Mouse (Mus musculus): Measurements from ENCODE around the gene Gm47289. TPM values are rescaled to one million over a fixed set of nuclear protein-coding genes. Genes with fewer than 3 reads are reported as not detected.
A peak's percentile ranks its signal among the peaks of the same experiment; 100 is the strongest.

Gm47289 gene
- polyA plus RNA-seq, 1 experiment from 2014 or later = not detected

- no peaks in the 10 kb centered on the region for H3K9me3 ChIP-seq
- no peak overlapping the region for H3K4me2 ChIP-seq
- H3K9ac ChIP-seq = no peak overlapping the region
- no peak overlapping the region for H3K4me3 ChIP-seq
- no peak for ATAC-seq (ENCODE audit: borderline replicate concordance, extremely low read depth, low FRiP score, low TSS enrichment)
- no peaks in the 10 kb centered on the region for H3K4me1 ChIP-seq
- no peaks in the 10 kb centered on the region for H3K27me3 ChIP-seq
- no peaks in the 10 kb centered on the region for H3K36me3 ChIP-seq
- 86% methylated on average over 6 of the region's 6 CpGs for WGBS
- no peak overlapping the region for H3K27ac ChIP-seq
These were observed 6.6 kb downstream of the Gm47289 start for GRCm38 (mm10) chr9:119165548-119165947.

DNA sequence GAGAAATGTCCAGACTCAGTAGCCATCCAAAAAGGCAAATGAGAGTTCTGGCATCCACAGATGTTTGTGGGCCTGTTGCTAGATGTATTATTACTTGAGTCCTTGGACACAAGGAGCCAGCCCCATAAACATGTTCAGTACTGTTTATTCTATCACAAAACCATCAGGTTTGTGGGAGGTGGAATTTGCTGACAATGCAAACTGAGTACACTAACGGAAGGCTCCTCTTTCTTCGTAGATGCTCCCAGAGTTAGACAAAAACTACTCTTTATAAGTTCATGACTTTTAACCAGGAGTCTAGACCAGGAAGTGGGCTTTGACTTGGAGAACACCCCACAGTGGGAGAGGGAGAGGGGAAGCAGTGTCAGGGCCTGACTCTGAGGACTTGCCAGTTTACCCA, 8.6 kb downstream of the Gm47289 start:
- Histone ChIP-seq H3K36me3 (no peaks in the 10 kb centered on the region), H3K27me3 (no peaks in the 10 kb centered on the region), H3K9ac (no peak overlapping the region), H3K4me2 (no peak overlapping the region), H3K9me3 (no peaks in the 10 kb centered on the region), H3K4me1 (no peaks in the 10 kb centered on the region), H3K27ac (no peak overlapping the region), H3K4me3 (no peak overlapping the region)
- no peak for ATAC-seq (ENCODE audit: borderline replicate concordance, extremely low read depth, low FRiP score, low TSS enrichment)
- WGBS = 96% methylated on average over 2 of the region's 2 CpGs

- H3K4me1 ChIP-seq = peaks cover 22% of the 10 kb centered on the region
- no peaks in the 10 kb centered on the region for H3K27me3 ChIP-seq
- no peaks in the 10 kb centered on the region for H3K9me3 ChIP-seq
- no peak overlapping the region for H3K4me2 ChIP-seq
- H3K9ac ChIP-seq = no peak overlapping the region
- no peak overlapping the region for H3K27ac ChIP-seq
- no peak for ATAC-seq (ENCODE audit: borderline replicate concordance, extremely low read depth, low FRiP score, low TSS enrichment)
- H3K4me3 ChIP-seq = no peak overlapping the region
- no peaks in the 10 kb centered on the region for H3K36me3 ChIP-seq
- 83% methylated on average over 11 of the region's 11 CpGs for WGBS
These were observed 20.3 kb downstream of the Gm47289 start for GRCm38 (mm10) chr9:119179292-119179691.

GRCm38 (mm10) chr9:119181241-119181728, 22.3 kb downstream of the Gm47289 start:
- no peaks in the 10 kb centered on the region for H3K9me3 ChIP-seq
- H3K4me2 ChIP-seq = no peak overlapping the region
- peak; percentile 86 for ATAC-seq (ENCODE audit: borderline replicate concordance, extremely low read depth, low FRiP score, low TSS enrichment)
- no peaks in the 10 kb centered on the region for H3K27me3 ChIP-seq
- H3K4me1 ChIP-seq = peaks cover 22% of the 10 kb centered on the region
- H3K27ac ChIP-seq = peak overlapping the region; percentile 68
- no peaks in the 10 kb centered on the region for H3K36me3 ChIP-seq
- no peak overlapping the region for H3K9ac ChIP-seq
- WGBS = 3% methylated on average over 3 of the region's 3 CpGs
- no peak overlapping the region for H3K4me3 ChIP-seq

- Histone ChIP-seq H3K9me3 (no peaks in the 10 kb centered on the region), H3K4me3 (no peak overlapping the region), H3K27ac (no peak overlapping the region), H3K27me3 (no peaks in the 10 kb centered on the region), H3K9ac (no peak overlapping the region), H3K4me2 (no peak overlapping the region), H3K4me1 (no peaks in the 10 kb centered on the region), H3K36me3 (no peaks in the 10 kb centered on the region)
- 29% methylated on average over 11 of the region's 11 CpGs for WGBS
- no peak for ATAC-seq (ENCODE audit: borderline replicate concordance, extremely low read depth, low FRiP score, low TSS enrichment)
These were observed 33.4 kb downstream of the Gm47289 start for GRCm38 (mm10) chr9:119192202-119192990.

DNA sequence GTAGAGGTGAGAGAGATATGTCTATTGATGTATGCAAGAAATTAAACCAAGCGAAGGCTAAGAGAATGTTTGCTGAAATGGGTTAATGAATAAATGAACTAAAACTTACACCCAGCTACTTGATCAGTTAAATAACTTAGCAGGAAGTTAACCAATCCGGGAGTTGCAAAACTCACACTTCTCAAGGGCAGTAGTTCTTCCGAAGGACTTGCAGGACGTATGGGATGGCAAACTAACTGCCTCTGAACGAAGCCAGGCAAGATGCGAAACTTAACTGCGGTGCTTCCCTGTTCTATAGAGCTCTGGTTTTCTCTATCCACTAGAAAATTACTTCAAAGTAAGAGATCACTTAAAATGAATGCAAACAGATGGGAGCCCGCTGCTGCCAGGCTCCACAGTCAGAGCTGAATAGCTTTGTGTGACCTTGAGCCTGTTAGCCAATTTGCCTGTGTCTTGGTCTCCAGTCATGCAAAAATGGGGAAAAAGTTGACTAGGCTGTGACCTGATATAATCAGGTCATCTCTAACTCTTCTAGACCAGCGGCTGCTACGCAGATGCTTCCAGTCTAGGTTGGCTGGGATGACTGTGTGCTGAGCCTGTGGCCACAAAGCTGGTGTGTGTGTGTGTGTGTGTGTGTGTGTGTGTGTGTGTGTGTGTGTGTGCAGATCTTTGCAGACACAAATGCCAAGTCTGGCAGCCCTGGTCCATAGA, 40.3 kb downstream of the Gm47289 start:
- Histone ChIP-seq H3K27ac (no peak overlapping the region), H3K4me3 (no peak overlapping the region), H3K9me3 (no peaks in the 10 kb centered on the region), H3K27me3 (no peaks in the 10 kb centered on the region), H3K36me3 (no peaks in the 10 kb centered on the region), H3K4me1 (no peaks in the 10 kb centered on the region), H3K4me2 (no peak overlapping the region), H3K9ac (no peak overlapping the region)
- WGBS = 64% methylated on average over 10 of the region's 10 CpGs
- ATAC-seq (ENCODE audit: borderline replicate concordance, extremely low read depth, low FRiP score, low TSS enrichment) = no peak

DNA sequence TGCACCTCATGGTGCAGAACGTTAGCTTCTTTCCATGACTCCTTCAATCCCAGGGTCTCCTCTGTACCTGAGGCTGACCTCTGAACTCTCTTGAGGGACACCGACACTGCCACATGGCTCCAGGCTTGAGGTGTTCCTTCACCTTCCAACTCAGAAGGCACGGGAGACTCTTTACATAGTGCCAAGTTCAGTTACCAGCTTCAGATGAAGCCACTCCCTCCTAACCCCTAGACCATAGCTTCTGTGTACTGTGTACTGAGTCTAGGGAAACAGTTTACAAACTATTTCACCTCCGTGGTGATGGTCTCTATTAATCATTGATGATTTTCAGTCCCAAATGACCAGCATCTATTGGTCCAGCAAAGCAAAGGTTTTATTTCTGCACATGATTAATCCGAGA, 42.7 kb downstream of the Gm47289 start:
- H3K4me1 ChIP-seq = no peaks in the 10 kb centered on the region
- no peaks in the 10 kb centered on the region for H3K36me3 ChIP-seq
- no peak for ATAC-seq (ENCODE audit: borderline replicate concordance, extremely low read depth, low FRiP score, low TSS enrichment)
- H3K9ac ChIP-seq = no peak overlapping the region
- WGBS = 79% methylated on average over 5 of the region's 5 CpGs
- H3K27ac ChIP-seq = no peak overlapping the region
- H3K4me2 ChIP-seq = no peak overlapping the region
- H3K27me3 ChIP-seq = no peaks in the 10 kb centered on the region
- H3K9me3 ChIP-seq = no peaks in the 10 kb centered on the region
- H3K4me3 ChIP-seq = no peak overlapping the region

DNA sequence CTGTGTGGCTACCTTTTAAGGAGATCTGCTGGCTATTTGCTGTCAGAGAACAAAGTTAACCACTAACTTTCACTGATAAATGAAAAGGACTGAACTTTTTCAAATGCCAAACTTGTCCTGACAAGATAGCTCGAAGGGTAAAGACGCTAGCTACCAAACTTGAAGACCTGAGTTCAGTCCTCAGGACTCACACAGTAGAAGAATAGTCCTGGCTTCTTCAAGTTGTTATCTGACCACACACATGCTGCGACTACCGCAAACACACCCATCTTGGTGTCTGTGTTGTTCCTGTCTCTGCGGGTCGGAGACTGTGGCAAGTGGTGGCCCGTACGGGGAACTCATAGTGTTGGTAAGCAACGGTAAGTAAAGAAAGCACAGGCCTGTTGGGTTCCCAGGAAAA, 44.7 kb downstream of the Gm47289 start:
- no peaks in the 10 kb centered on the region for H3K36me3 ChIP-seq
- H3K9me3 ChIP-seq = no peaks in the 10 kb centered on the region
- H3K4me1 ChIP-seq = no peaks in the 10 kb centered on the region
- no peak for ATAC-seq (ENCODE audit: borderline replicate concordance, extremely low read depth, low FRiP score, low TSS enrichment)
- H3K9ac ChIP-seq = no peak overlapping the region
- H3K4me2 ChIP-seq = no peak overlapping the region
- WGBS = 92% methylated on average over 9 of the region's 9 CpGs
- H3K4me3 ChIP-seq = no peak overlapping the region
- no peaks in the 10 kb centered on the region for H3K27me3 ChIP-seq
- H3K27ac ChIP-seq = no peak overlapping the region

DNA sequence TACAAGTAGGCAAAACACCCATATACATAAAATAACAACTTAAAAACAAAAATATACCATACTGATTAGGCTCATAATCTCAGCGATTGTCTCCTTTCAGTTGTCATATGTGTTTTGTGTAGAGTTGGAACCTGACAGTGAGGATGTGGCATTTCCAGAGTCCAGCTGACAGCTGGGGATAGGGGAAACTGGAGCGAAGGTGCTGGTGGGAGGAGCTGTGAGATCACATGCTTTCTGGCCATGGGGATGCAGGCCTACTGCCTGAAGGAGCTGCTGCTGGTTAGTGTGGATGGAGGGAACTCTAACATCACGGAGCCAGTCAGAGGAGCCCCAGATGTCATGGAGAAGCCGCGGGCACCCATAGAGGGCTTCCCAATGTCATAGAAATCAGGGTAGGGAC, 46.8 kb downstream of the Gm47289 start:
- Histone ChIP-seq H3K36me3 (no peaks in the 10 kb centered on the region), H3K27ac (no peak overlapping the region), H3K9ac (no peak overlapping the region), H3K9me3 (no peaks in the 10 kb centered on the region), H3K4me2 (no peak overlapping the region), H3K4me3 (no peak overlapping the region), H3K27me3 (no peaks in the 10 kb centered on the region), H3K4me1 (no peaks in the 10 kb centered on the region)
- WGBS = 86% methylated on average over 5 of the region's 5 CpGs
- no peak for ATAC-seq (ENCODE audit: borderline replicate concordance, extremely low read depth, low FRiP score, low TSS enrichment)

GRCm38 (mm10) chr9:119206666-119207065, 47.7 kb downstream of the Gm47289 start:
- Histone ChIP-seq H3K4me3 (no peak overlapping the region), H3K9ac (no peak overlapping the region), H3K36me3 (no peaks in the 10 kb centered on the region), H3K27me3 (no peaks in the 10 kb centered on the region), H3K4me1 (no peaks in the 10 kb centered on the region), H3K9me3 (no peaks in the 10 kb centered on the region), H3K4me2 (no peak overlapping the region), H3K27ac (no peak overlapping the region)
- 70% methylated on average over 2 of the region's 2 CpGs for WGBS
- ATAC-seq (ENCODE audit: borderline replicate concordance, extremely low read depth, low FRiP score, low TSS enrichment) = no peak

GRCm38 (mm10) chr9:119207113-119207512, 48.2 kb downstream of the Gm47289 start:
- H3K9me3 ChIP-seq = no peaks in the 10 kb centered on the region
- no peaks in the 10 kb centered on the region for H3K36me3 ChIP-seq
- no peak for ATAC-seq (ENCODE audit: borderline replicate concordance, extremely low read depth, low FRiP score, low TSS enrichment)
- H3K4me2 ChIP-seq = no peak overlapping the region
- H3K4me1 ChIP-seq = no peaks in the 10 kb centered on the region
- no peaks in the 10 kb centered on the region for H3K27me3 ChIP-seq
- no peak overlapping the region for H3K27ac ChIP-seq
- no peak overlapping the region for H3K4me3 ChIP-seq
- WGBS = 49% methylated on average over 4 of the region's 4 CpGs
- no peak overlapping the region for H3K9ac ChIP-seq

- 89% methylated on average over 4 of the region's 4 CpGs for WGBS
- Histone ChIP-seq H3K36me3 (no peaks in the 10 kb centered on the region), H3K9ac (no peak within 1 kb of the TSS), H3K4me2 (no peak within 1 kb of the TSS), H3K4me3 (no peak within 1 kb of the TSS), H3K27me3 (no peaks in the 10 kb centered on the region), H3K4me1 (no peaks in the 10 kb centered on the region), H3K9me3 (no peaks in the 10 kb centered on the region), H3K27ac (no peak within 1 kb of the TSS)
- no peak for ATAC-seq (ENCODE audit: borderline replicate concordance, extremely low read depth, low FRiP score, low TSS enrichment)
These were observed 50.0 kb downstream of the Gm47289 start, which contains the start of gene Slc22a13 for GRCm38 (mm10) chr9:119208998-119209397. TSS of gene Slc22a13 (minus strand) at chr9:119209098.
